Mouse (Mus musculus) B cell, adult 62 days (primary cell): ENCODE data around the gene Hnrnpul2. TPM values are rescaled to one million over a fixed set of nuclear protein-coding genes. Genes with fewer than 3 reads are reported as not detected.

Source experiments
- total RNA-seq: library from RNA; stranded (reverse); gene quantifications from 4 replicates; pipeline ENCODE4 v1.2.4, GENCODE M21; 2023

Gene Hnrnpul2
- 104 to 114 TPM (median 109 TPM) in 4 replicates for total RNA-seq

GRCm38 (mm10) chr19:8819596-8820423 lies at the start of gene Hnrnpul2:
TSS of gene Hnrnpul2 (plus strand) at chr19:8820010.

DNA sequence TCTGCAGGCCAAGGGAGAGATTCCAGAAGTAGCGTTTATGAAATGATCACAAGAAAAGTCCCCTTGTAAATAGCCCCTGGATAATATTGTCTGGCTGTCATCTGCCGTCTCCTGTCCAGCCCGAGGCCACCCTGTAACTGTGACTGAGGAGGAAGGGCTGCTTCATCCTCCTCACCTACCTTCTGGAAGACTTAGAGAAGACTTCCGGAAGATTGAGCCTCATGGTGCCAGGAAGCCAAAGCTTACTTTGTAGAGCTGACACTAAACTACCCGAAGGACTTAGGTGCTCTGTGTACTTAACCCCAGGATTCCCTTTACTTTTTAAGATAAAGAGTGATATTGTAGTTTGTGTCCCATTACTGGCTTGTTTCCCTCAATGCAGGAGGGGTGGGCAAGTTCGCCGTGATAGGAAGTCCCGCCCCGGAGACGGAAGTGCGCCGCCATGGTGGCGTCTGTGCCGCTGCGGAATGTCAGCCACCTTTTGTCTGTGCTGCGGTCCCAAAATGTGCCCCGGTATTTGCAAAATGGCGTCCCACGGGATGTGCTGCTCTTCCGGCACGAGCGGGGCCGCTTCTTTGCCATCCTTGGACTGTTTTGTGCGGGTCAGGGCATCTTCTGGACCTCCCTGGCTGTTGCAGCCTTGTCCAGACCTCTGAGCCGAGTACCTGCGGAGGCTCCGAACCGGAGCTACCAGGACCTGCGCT lies 49.1 kb upstream of the Hnrnpul2 start, which contains the start of gene Tmem223:
Gene Tmem223 (plus strand): TSS at position 430 of the 704 bp plus-strand sequence.

DNA sequence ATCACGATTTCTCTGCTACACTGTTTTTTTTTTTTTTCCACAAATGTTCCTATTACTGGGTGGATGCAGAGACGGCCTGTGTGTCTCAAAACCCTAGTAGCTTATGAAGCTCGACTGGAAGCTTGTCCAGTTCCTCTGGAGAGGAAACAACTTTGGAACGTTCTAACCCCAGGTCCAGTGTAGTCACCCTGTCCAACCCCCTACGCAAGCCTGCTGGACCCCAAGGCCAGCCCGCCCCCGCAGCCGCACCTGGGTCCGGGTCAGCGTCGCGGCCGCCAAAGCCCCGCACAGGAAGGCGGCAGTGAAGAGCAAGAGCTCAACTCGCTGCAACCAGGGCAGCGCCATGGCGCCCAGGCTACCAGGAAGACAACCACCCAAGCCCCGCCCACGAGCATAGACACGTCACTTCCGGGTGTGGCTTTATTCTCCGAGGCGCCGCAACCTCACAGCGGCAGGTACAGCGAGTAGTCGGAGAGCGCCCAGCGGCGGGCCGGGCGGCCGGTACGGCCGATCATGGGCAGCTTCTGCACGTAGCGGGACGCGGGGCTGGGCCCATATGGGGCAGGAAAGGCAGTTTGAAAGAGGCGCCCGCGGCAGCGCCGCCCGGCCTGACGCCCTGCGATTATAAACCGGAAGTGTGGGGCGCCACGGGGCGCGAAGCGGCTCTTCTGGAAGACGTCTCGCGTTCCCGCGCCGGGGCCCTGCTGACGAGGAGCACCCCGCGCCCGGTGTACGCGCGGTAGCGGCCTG lies 45.5 kb upstream of the Hnrnpul2 start, which contains the start of gene Tmem179b:
Gene Tmem179b (minus strand): TSS at position 382 of the 750 bp plus-strand sequence.

GRCm38 (mm10) chr19:8786008-8786781 lies 33.6 kb upstream of the Hnrnpul2 start, which contains the start of gene Taf6l:
TSS of gene Taf6l (minus strand) at chr19:8786417.

GRCm38 (mm10) chr19:8798264-8798946 lies 21.4 kb upstream of the Hnrnpul2 start, which contains the start of gene Polr2g:
TSS of gene Polr2g (minus strand) at chr19:8798577.

DNA sequence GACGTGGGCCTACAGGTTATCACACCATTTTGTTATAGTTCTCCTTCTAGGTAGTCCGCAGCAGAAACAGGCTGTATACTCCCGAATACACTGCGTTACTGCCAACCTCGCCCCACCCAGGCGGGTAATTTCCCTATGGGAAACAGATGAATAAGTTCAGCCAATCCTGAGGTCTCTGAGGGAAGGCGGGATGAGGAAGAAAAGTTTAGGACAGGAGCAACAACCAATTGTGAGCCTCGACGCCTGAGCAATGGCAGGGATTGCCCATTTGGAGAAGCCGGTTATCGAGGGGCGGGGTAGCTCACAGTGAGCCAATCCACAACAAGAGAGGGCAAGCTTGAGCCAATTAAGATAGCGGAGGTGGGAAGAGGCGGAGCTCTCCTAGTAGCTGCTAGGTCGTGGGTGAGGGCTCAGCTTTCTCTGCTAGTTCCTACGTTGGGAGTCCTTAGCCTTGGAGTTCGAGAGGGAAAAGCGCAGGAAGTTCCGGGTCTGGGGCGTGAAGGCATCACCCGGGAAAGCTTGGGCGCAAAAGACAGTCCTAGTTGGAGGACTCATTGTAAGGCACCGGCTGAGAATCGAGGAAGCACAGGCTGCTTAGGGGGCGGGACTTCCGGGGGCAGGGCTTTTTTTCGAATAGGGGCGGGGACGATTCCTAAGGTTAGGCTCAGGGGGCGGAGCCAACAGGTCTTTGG lies 17.5 kb upstream of the Hnrnpul2 start, which contains the start of gene Zbtb3:
Gene Zbtb3 (plus strand): TSS at position 426 of the 692 bp plus-strand sequence.

GRCm38 (mm10) chr19:8818801-8819595 lies 812 bp upstream of the Hnrnpul2 start, which contains the start of gene Ttc9c:
TSS of gene Ttc9c (minus strand) at chr19:8819333.

GRCm38 (mm10) chr19:8829660-8830059 lies 9.8 kb downstream of the Hnrnpul2 start, which contains the start of gene AC129217.1:
TSS of gene AC129217.1 (plus strand) at chr19:8829773.

DNA sequence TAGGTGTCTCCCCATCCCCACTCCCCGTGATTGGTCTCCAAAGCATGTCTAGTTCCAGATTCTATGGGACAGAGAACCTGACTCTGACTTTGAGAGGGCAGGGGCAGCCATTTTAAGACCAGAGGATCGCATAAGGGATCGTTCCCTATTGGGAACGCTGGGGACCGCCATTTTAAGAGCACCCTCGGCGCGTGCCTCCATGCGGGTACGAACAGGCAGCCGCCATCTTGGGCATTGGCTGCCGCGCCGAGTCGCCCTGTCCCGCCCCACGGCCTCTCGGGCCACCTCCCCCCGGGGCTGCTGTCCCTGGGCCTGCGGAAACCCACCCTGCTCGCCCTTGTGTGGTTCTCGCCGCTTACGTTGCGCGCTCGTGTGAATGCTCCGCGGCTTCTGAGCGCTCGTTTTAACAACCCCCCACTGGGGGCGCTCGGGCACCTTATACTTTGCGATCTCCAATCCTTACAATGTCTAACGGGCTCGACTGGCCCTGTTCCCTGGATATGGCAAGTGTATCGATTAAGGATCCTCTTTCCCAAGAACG lies 17.5 kb downstream of the Hnrnpul2 start, which contains the start of gene Bscl2:
Gene Bscl2 (plus strand): TSS at position 217 of the 541 bp plus-strand sequence.

GRCm38 (mm10) chr19:8839103-8839907 lies 19.5 kb downstream of the Hnrnpul2 start, which contains the start of gene Gng3:
TSS of gene Gng3 (minus strand) at chr19:8839194.

DNA sequence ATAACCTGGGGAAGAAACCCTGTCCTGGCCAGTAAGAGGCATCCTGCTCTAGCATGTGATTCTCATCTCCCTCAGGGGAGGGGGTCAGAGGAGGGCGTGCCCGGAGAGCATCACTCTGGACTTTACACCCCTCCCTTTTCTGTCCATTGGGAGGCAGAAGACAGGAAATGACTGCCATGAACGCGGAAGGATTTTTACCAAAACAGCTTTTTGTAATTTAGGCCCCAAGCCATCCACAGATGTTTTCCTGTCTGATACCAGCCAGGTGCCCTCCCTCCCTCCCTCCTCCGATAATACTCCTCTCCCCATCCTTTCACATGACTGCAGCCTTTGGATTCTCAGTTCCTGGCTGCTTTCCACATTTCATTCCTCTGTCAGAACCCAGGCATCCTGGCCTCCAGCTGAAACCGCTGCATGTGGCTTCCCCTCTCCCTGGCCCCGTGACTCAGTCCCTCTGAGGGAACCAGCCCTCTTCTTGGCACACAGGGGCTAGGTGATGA lies 30.6 kb downstream of the Hnrnpul2 start, which contains the start of gene Lrrn4cl:
Gene Lrrn4cl (plus strand): TSS at position 367 of the 500 bp plus-strand sequence.

DNA sequence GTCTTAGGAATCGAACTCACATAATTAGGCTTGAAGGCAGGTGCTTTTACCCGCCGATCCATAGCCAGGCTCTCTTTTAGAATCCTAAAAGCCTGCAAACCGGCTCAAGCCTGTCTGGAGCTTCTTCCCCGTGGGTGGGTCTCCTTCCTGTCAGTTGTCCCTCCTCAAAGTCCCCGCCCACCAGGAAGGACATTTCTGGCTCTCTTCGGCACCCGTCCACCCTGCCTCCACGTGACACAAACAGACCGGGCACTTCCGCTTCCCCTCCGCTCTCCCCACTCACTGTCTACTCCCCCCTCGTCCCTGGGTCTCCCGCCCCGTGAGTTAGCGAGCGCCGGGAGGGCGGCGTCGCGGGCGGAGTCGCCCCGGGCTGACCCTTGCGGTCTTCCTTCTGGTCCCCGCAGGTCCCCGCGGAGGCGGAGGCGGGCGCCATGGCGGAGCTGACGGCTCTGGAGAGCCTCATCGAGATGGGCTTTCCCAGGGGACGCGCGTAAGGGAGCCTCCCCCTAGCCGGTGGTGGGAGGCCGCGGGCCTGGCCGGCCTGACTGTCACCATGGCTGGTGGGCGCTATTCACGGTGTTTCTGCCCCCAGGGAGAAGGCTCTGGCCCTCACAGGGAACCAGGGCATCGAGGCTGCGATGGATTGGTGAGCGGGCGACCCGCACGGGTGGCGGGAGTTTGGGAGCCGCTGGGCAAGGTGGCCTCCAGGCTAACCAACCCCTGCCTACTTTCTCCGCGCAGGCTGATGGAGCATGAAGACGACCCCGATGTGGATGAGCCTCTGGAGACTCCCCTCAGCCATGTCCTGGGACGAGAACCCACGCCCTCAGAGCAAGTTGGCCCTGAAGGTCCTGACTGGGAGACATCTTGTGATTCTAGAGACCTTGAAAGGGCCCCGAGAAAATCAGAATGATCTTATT lies 51.7 kb downstream of the Hnrnpul2 start, which contains the start of gene Ubxn1:
Gene Ubxn1 (plus strand): TSS at position 230 of the 920 bp plus-strand sequence.

DNA sequence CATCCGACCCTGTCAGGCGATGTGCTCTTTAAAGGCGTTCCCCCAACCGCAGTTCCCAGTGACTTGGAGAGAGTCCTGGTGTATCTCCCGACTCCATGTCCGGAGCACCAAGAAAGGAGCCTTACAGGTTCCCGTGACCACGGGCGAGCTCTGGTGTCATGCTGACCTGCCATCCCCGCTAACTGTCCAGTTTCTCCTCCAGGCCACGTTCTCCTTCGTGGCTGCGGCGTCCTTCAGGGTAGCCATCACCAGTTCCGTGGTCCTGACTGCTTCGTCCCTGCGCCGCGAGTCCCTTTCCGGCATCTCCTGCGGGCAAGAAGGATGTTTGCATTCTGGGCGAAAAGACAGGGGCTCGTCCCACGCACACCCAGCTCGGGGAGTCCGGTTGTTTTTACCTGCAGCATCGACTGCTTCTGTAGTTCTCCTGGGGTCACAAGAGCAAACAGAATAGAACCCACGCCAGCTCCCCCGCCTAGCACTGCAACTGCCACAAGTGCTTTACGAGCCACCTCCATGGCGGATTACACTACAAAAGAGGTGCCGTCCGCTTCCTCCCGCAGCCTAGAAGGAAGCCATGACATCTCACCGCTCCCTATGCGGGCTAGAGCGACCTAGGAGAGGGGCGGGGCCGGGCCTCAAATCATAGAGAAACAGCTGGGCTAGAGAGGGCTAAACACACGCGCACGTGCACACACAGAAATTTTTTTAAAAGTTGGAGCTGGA lies 60.7 kb downstream of the Hnrnpul2 start, which contains the start of gene Uqcc3:
Gene Uqcc3 (minus strand): TSS at position 613 of the 723 bp plus-strand sequence.

DNA sequence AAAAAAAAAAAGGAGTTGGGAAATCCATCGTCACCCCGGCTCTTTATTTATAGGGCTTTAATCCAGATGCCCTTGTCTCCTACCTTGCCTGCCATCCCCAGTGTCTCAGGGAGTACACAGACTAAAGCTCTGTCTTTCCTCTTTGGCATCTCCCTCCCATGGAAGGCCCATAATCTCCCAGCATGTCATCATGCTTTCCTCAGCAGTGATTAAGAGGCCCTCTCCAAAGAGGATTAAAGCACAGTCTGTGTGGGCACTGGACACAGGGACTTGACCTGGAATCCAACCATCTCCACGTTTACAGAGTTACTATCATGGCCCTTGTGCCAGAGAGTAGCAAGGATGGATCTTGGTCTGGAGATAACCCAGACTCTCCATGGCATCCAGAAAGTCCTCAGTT lies 63.8 kb downstream of the Hnrnpul2 start, which contains the start of the genes Lbhd1 and Gm49403:
Gene Lbhd1 (plus strand): TSS at position 117 of the 400 bp plus-strand sequence.
Gene Gm49403 (plus strand): TSS at position 315 of the 400 bp plus-strand sequence.

